Mouse (Mus musculus): Measurements from ENCODE around the gene Uba3.

Gene Uba3

GRCm38 (mm10) chr6:97205439-97205885, at the start of gene Uba3:
TSS of gene Uba3 (minus strand) at chr6:97205647.
- DNase-seq (ENCODE audit: low spot score): peak; percentile 100

- DNase-seq (ENCODE audit: low spot score): no peak
Observed at GRCm38 (mm10) chr6:97252711-97253221, 47.3 kb upstream of the Uba3 start, which contains the start of gene Lmod3. TSS of gene Lmod3 (minus strand) at chr6:97252759.

GRCm38 (mm10) chr6:97252086-97252485, 46.6 kb upstream of the Uba3 start:
- no peak for DNase-seq (ENCODE audit: low spot score)

- peak; percentile 56 for DNase-seq (ENCODE audit: low spot score)
Observed at GRCm38 (mm10) chr6:97250966-97251365, 45.5 kb upstream of the Uba3 start.

- no peak for DNase-seq (ENCODE audit: low spot score)
Observed at GRCm38 (mm10) chr6:97245200-97245599, 39.8 kb upstream of the Uba3 start.

GRCm38 (mm10) chr6:97242522-97242921, 37.1 kb upstream of the Uba3 start:
- no peak for DNase-seq (ENCODE audit: low spot score)

- no peak for DNase-seq (ENCODE audit: low spot score)
Observed at GRCm38 (mm10) chr6:97240092-97240491, 34.6 kb upstream of the Uba3 start.

- DNase-seq (ENCODE audit: low spot score): no peak
Observed at GRCm38 (mm10) chr6:97239360-97239759, 33.9 kb upstream of the Uba3 start.

- DNase-seq (ENCODE audit: low spot score): no peak
Observed at GRCm38 (mm10) chr6:97236088-97236487, 30.6 kb upstream of the Uba3 start.

GRCm38 (mm10) chr6:97234911-97235668, 29.6 kb upstream of the Uba3 start:
- no peak for DNase-seq (ENCODE audit: low spot score)

GRCm38 (mm10) chr6:97227067-97227847, 21.8 kb upstream of the Uba3 start:
- DNase-seq (ENCODE audit: low spot score): no peak

- DNase-seq (ENCODE audit: low spot score): no peak
Observed at GRCm38 (mm10) chr6:97226083-97226491, 20.6 kb upstream of the Uba3 start.

GRCm38 (mm10) chr6:97224505-97224904, 19.1 kb upstream of the Uba3 start:
- no peak for DNase-seq (ENCODE audit: low spot score)

- DNase-seq (ENCODE audit: low spot score): no peak
Observed at GRCm38 (mm10) chr6:97223566-97223965, 18.1 kb upstream of the Uba3 start.

- no peak for DNase-seq (ENCODE audit: low spot score)
Observed at GRCm38 (mm10) chr6:97222931-97223467, 17.6 kb upstream of the Uba3 start.

GRCm38 (mm10) chr6:97222321-97222720, 16.9 kb upstream of the Uba3 start:
- DNase-seq (ENCODE audit: low spot score): no peak

GRCm38 (mm10) chr6:97221205-97222025, 16.0 kb upstream of the Uba3 start:
- no peak for DNase-seq (ENCODE audit: low spot score)

GRCm38 (mm10) chr6:97220672-97221071, 15.2 kb upstream of the Uba3 start:
- no peak for DNase-seq (ENCODE audit: low spot score)

- DNase-seq (ENCODE audit: low spot score): no peak
Observed at GRCm38 (mm10) chr6:97216154-97216821, 10.8 kb upstream of the Uba3 start.

- DNase-seq (ENCODE audit: low spot score): peak; percentile 58
Observed at GRCm38 (mm10) chr6:97211981-97212380, 6.5 kb upstream of the Uba3 start.

GRCm38 (mm10) chr6:97210962-97211601, 5.6 kb upstream of the Uba3 start:
- no peak for DNase-seq (ENCODE audit: low spot score)

All from urinary bladder, postnatal 14 days (tissue).